Mouse (Mus musculus): Measurements from ENCODE around the gene Dnah17. TPM values are rescaled to one million over a fixed set of nuclear protein-coding genes. Genes with fewer than 3 reads are reported as not detected.

Dnah17 gene
- polyA plus RNA-seq, 1 experiment from 2014 or later: 0.20 TPM

GRCm38 (mm10) chr11:117991502-117992470 lies 138.6 kb downstream of the Dnah17 start:
- H3K9ac ChIP-seq (ENCODE audit: low read depth, low read length): no peak overlapping the region
- 51% methylated on average over 9 of the region's 9 CpGs for WGBS (ENCODE audit: insufficient replicate concordance)
- H3K4me1 ChIP-seq (ENCODE audit: control insufficient read depth, insufficient read depth, low read length): peaks cover 71% of the 10 kb centered on the region
- H3K9me3 ChIP-seq (replicated peaks; ENCODE audit: control insufficient read depth, low read length): no peaks in the 10 kb centered on the region
- H3K27me3 ChIP-seq (ENCODE audit: control insufficient read depth, insufficient read depth, low read length): no peaks in the 10 kb centered on the region
- no peaks in the 10 kb centered on the region for H3K36me3 ChIP-seq (ENCODE audit: control insufficient read depth, insufficient read depth, low read length)
- H3K4me3 ChIP-seq (ENCODE audit: low read depth, low read length): no peak overlapping the region
- no peak for ATAC-seq (replicated peaks; ENCODE audit: insufficient number of reproducible peaks, low FRiP score, low TSS enrichment)
- H3K4me2 ChIP-seq: no peak overlapping the region
- H3K27ac ChIP-seq (ENCODE audit: low read depth, low read length): no peak overlapping the region

- no peaks in the 10 kb centered on the region for H3K36me3 ChIP-seq (ENCODE audit: control insufficient read depth, insufficient read depth, low read length)
- 0 out of 2 replicates have a peak overlapping the region, but pooled peaks have one; percentile 12 for H3K27ac ChIP-seq (ENCODE audit: low read depth, low read length)
- no peaks in the 10 kb centered on the region for H3K9me3 ChIP-seq (replicated peaks; ENCODE audit: control insufficient read depth, low read length)
- H3K4me2 ChIP-seq: no peak overlapping the region
- H3K4me1 ChIP-seq (ENCODE audit: control insufficient read depth, insufficient read depth, low read length): peaks cover 62% of the 10 kb centered on the region
- no peak for ATAC-seq (replicated peaks; ENCODE audit: insufficient number of reproducible peaks, low FRiP score, low TSS enrichment)
- H3K9ac ChIP-seq (ENCODE audit: low read depth, low read length): no peak overlapping the region
- 42% methylated on average over 10 of the region's 10 CpGs for WGBS (ENCODE audit: insufficient replicate concordance)
- H3K27me3 ChIP-seq (ENCODE audit: control insufficient read depth, insufficient read depth, low read length): no peaks in the 10 kb centered on the region
- no peak overlapping the region for H3K4me3 ChIP-seq (ENCODE audit: low read depth, low read length)
These were observed 140.5 kb downstream of the Dnah17 start for GRCm38 (mm10) chr11:117989926-117990325.

- no peak overlapping the region for H3K4me3 ChIP-seq (ENCODE audit: low read depth, low read length)
- H3K9ac ChIP-seq (ENCODE audit: low read depth, low read length): no peak overlapping the region
- WGBS (ENCODE audit: insufficient replicate concordance): 83% methylated on average over 4 of the region's 4 CpGs
- H3K27ac ChIP-seq (ENCODE audit: low read depth, low read length): no peak overlapping the region
- peaks cover 55% of the 10 kb centered on the region for H3K4me1 ChIP-seq (ENCODE audit: control insufficient read depth, insufficient read depth, low read length)
- no peak overlapping the region for H3K4me2 ChIP-seq
- H3K27me3 ChIP-seq (ENCODE audit: control insufficient read depth, insufficient read depth, low read length): no peaks in the 10 kb centered on the region
- H3K36me3 ChIP-seq (ENCODE audit: control insufficient read depth, insufficient read depth, low read length): no peaks in the 10 kb centered on the region
- no peaks in the 10 kb centered on the region for H3K9me3 ChIP-seq (replicated peaks; ENCODE audit: control insufficient read depth, low read length)
- no peak for ATAC-seq (replicated peaks; ENCODE audit: insufficient number of reproducible peaks, low FRiP score, low TSS enrichment)
These were observed 141.2 kb downstream of the Dnah17 start for GRCm38 (mm10) chr11:117989241-117989640.

DNA sequence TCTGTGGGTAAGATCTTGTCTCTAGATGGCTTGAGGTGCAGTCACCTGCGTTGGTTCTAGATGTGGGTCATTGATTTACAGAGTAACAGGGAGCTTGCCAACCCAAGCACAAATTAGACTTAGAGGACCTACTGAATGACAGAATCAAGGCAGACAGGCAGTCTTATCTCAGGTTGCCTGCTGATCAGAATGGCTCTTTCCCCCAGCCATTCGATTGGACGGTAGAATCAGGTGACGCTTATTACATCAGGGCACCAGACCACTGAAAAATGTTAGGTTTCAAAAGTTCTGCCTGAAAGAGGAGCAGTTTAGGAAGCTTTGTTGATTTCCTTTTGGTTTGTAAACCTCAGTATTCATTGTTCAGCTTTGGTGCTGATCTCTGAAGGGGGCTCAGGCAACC lies 142.5 kb downstream of the Dnah17 start:
- H3K36me3 ChIP-seq (ENCODE audit: control insufficient read depth, insufficient read depth, low read length): no peaks in the 10 kb centered on the region
- H3K4me1 ChIP-seq (ENCODE audit: control insufficient read depth, insufficient read depth, low read length): peaks cover 45% of the 10 kb centered on the region
- H3K27me3 ChIP-seq (ENCODE audit: control insufficient read depth, insufficient read depth, low read length): no peaks in the 10 kb centered on the region
- 68% methylated on average over 4 of the region's 4 CpGs for WGBS (ENCODE audit: insufficient replicate concordance)
- peak overlapping the region; percentile 100 for H3K4me3 ChIP-seq (ENCODE audit: low read depth, low read length)
- peak overlapping the region; percentile 88 for H3K9ac ChIP-seq (ENCODE audit: low read depth, low read length)
- no peaks in the 10 kb centered on the region for H3K9me3 ChIP-seq (replicated peaks; ENCODE audit: control insufficient read depth, low read length)
- ATAC-seq (replicated peaks; ENCODE audit: insufficient number of reproducible peaks, low FRiP score, low TSS enrichment): no peak
- H3K27ac ChIP-seq (ENCODE audit: low read depth, low read length): no peak overlapping the region
- H3K4me2 ChIP-seq: peak overlapping the region; percentile 93

- Histone ChIP-seq H3K9me3 (replicated peaks; ENCODE audit: control insufficient read depth, low read length) (no peaks in the 10 kb centered on the region), H3K36me3 (ENCODE audit: control insufficient read depth, insufficient read depth, low read length) (no peaks in the 10 kb centered on the region), H3K27ac (ENCODE audit: low read depth, low read length) (peak overlapping the region; percentile 46; the same call in 1 of the 2 replicates), H3K4me3 (ENCODE audit: low read depth, low read length) (peak overlapping the region; percentile 100), H3K4me2 (peak overlapping the region; percentile 93), H3K4me1 (ENCODE audit: control insufficient read depth, insufficient read depth, low read length) (peaks cover 41% of the 10 kb centered on the region), H3K27me3 (ENCODE audit: control insufficient read depth, insufficient read depth, low read length) (no peaks in the 10 kb centered on the region), H3K9ac (ENCODE audit: low read depth, low read length) (peak overlapping the region; percentile 88)
- ATAC-seq (replicated peaks; ENCODE audit: insufficient number of reproducible peaks, low FRiP score, low TSS enrichment): peak; percentile 47
- under 1% methylated on average over 32 of the region's 32 CpGs for WGBS (ENCODE audit: insufficient replicate concordance)
These were observed 143.4 kb downstream of the Dnah17 start for GRCm38 (mm10) chr11:117987032-117987451.

- Histone ChIP-seq H3K9ac (ENCODE audit: low read depth, low read length) (peak within 1 kb of the TSS; percentile 88), H3K36me3 (ENCODE audit: control insufficient read depth, insufficient read depth, low read length) (no peaks in the 10 kb centered on the region), H3K4me3 (ENCODE audit: low read depth, low read length) (peak within 1 kb of the TSS; percentile 100), H3K9me3 (replicated peaks; ENCODE audit: control insufficient read depth, low read length) (no peaks in the 10 kb centered on the region), H3K27me3 (ENCODE audit: control insufficient read depth, insufficient read depth, low read length) (no peaks in the 10 kb centered on the region), H3K4me1 (ENCODE audit: control insufficient read depth, insufficient read depth, low read length) (peaks cover 35% of the 10 kb centered on the region), H3K4me2 (peak within 1 kb of the TSS; percentile 93), H3K27ac (ENCODE audit: low read depth, low read length) (peak within 1 kb of the TSS; percentile 46; the same call in 1 of the 2 replicates)
- ATAC-seq (replicated peaks; ENCODE audit: insufficient number of reproducible peaks, low FRiP score, low TSS enrichment): peak; percentile 64
- WGBS (ENCODE audit: insufficient replicate concordance): 6% methylated on average over 51 of the region's 51 CpGs
These were observed 144.1 kb downstream of the Dnah17 start, which contains the start of gene Pgs1 for GRCm38 (mm10) chr11:117986126-117987031. TSS of gene Pgs1 (plus strand) at chr11:117986292.

GRCm38 (mm10) chr11:117983770-117984169 lies 146.7 kb downstream of the Dnah17 start:
- Histone ChIP-seq H3K9me3 (replicated peaks; ENCODE audit: control insufficient read depth, low read length) (no peaks in the 10 kb centered on the region), H3K4me2 (no peak overlapping the region), H3K27me3 (ENCODE audit: control insufficient read depth, insufficient read depth, low read length) (no peaks in the 10 kb centered on the region), H3K36me3 (ENCODE audit: control insufficient read depth, insufficient read depth, low read length) (no peaks in the 10 kb centered on the region), H3K4me3 (ENCODE audit: low read depth, low read length) (no peak overlapping the region), H3K27ac (ENCODE audit: low read depth, low read length) (no peak overlapping the region), H3K9ac (ENCODE audit: low read depth, low read length) (no peak overlapping the region), H3K4me1 (ENCODE audit: control insufficient read depth, insufficient read depth, low read length) (peaks cover 18% of the 10 kb centered on the region)
- 48% methylated on average over 7 of the region's 7 CpGs for WGBS (ENCODE audit: insufficient replicate concordance)
- ATAC-seq (replicated peaks; ENCODE audit: insufficient number of reproducible peaks, low FRiP score, low TSS enrichment): no peak

- no peak for ATAC-seq (replicated peaks; ENCODE audit: insufficient number of reproducible peaks, low FRiP score, low TSS enrichment)
These were observed 148.0 kb downstream of the Dnah17 start for GRCm38 (mm10) chr11:117982426-117982825.

More at GRCm38 (mm10) chr11:117982426-117982825, 148.0 kb downstream of the Dnah17 start:
- H3K27ac ChIP-seq (ENCODE audit: low read depth, low read length): no peak overlapping the region
- H3K4me3 ChIP-seq (ENCODE audit: low read depth, low read length): no peak overlapping the region
- H3K9ac ChIP-seq (ENCODE audit: low read depth, low read length): no peak overlapping the region
- no peaks in the 10 kb centered on the region for H3K36me3 ChIP-seq (ENCODE audit: control insufficient read depth, insufficient read depth, low read length)
- no peak overlapping the region for H3K4me2 ChIP-seq
- no peaks in the 10 kb centered on the region for H3K27me3 ChIP-seq (ENCODE audit: control insufficient read depth, insufficient read depth, low read length)
- H3K9me3 ChIP-seq (replicated peaks; ENCODE audit: control insufficient read depth, low read length): no peaks in the 10 kb centered on the region
- WGBS (ENCODE audit: insufficient replicate concordance): 47% methylated on average over 5 of the region's 5 CpGs
- H3K4me1 ChIP-seq (ENCODE audit: control insufficient read depth, insufficient read depth, low read length): peaks cover 7% of the 10 kb centered on the region
